Mouse (Mus musculus) C2C12 (cell line): ENCODE measurements around the gene Trio.

Experiments used
- CEBPB ChIP-seq: IDR thresholded peaks from one replicate; pipeline ENCODE4 v1.6.1; 2011; ENCODE audit warnings: low read depth, mild to moderate bottlenecking, control low read depth, moderate library complexity
- CTCF ChIP-seq: IDR thresholded peaks from one replicate; pipeline ENCODE4 v1.5.1; 2011; ENCODE audit not compliant: control insufficient read depth, insufficient read depth, insufficient read length
- FOSL1 ChIP-seq: IDR thresholded peaks from one replicate; pipeline ENCODE4 v1.8.0; 2011; ENCODE audit warnings: mild to moderate bottlenecking, low read length; ENCODE audit not compliant: poor library complexity, insufficient read depth, severe bottlenecking
- MAX ChIP-seq: IDR thresholded peaks from one replicate; pipeline ENCODE4 v1.6.1; 2011; ENCODE audit warnings: mild to moderate bottlenecking, control low read depth
- MYOD1 ChIP-seq: IDR thresholded peaks from one replicate; pipeline ENCODE4 v1.6.1; 2011; ENCODE audit warnings: low read depth; ENCODE audit not compliant: control insufficient read depth, insufficient read length
- MYOG ChIP-seq: IDR thresholded peaks from one replicate; pipeline ENCODE4 v1.6.1; 2011; ENCODE audit not compliant: control insufficient read depth, insufficient read length; ENCODE audit errors: extremely low read depth
- USF1 ChIP-seq: IDR thresholded peaks from one replicate; pipeline ENCODE4 v1.6.1; 2011; ENCODE audit warnings: low read depth, mild to moderate bottlenecking, control low read depth, moderate library complexity

DNA sequence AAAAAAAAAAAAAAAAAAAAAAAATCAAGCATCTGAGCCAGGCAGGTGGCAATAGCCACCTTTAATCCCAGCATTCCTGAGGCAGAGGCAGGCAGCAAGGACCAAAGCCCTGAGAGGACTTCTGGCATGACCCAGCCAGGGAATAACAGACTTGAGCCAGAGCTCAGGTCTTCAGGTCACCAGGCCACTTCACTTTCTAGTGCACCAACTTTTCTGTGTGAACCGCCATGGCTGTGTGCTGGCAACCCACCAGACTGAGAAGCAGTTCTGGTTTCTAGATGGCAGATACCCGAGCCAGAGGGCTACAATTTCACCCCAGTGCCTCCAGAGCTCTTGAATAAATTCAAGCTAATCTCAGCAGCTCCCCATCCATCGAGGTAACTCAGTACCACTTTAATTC, 104.9 kb downstream of the Trio start:
- no peak for TF ChIP-seq CTCF
- no peak for TF ChIP-seq USF1
- TF ChIP-seq MAX: no peak
- TF ChIP-seq FOSL1: no peak
- TF ChIP-seq CEBPB: no peak
- no peak for TF ChIP-seq MYOG
- no peak for TF ChIP-seq MYOD1
